Mouse (Mus musculus) heart, embryonic 11.5 days (tissue): ENCODE measurements at regions not wholly inside any gene's neighbourhood (a gene's known extent, or its start where the extent isn't known, plus 50 kb on each side); places are given as distances from the start of the nearest gene placed in this dataset.
"Not testable (repeated sequence)": the region's sequence is repeated elsewhere in the genome, so short reads cannot be mapped to it uniquely, and the experiment has no call there.

Source experiments
- ATAC-seq: fragments of 200-750 bp; cut with Nextera tagmentation; replicated peaks from 2 replicates; pipeline ENCODE4 v1.8.0; 2017; ENCODE audit warnings: moderate library complexity; ENCODE audit not compliant: insufficient number of reproducible peaks, low FRiP score, low TSS enrichment
- H3K27ac ChIP-seq: fragments of 300-500 bp; sonication (generic); 2 replicates; pipeline ENCODE4 v1.5.1; 2014; ENCODE audit warnings: mild to moderate bottlenecking, low read depth, low read length
- H3K27me3 ChIP-seq: fragments of 300-500 bp; sonication (generic); 2 replicates; pipeline ENCODE4 v1.6.1; 2014; ENCODE audit warnings: mild to moderate bottlenecking, low read length, mixed read lengths; ENCODE audit not compliant: control insufficient read depth, insufficient read depth
- H3K36me3 ChIP-seq: fragments of 300-500 bp; sonication (generic); 2 replicates; pipeline ENCODE4 v1.6.1; 2014; ENCODE audit warnings: mild to moderate bottlenecking, low read length, moderate library complexity, mixed read lengths; ENCODE audit not compliant: control insufficient read depth, insufficient read depth
- H3K4me1 ChIP-seq: fragments of 300-500 bp; sonication (generic); 2 replicates; pipeline ENCODE4 v1.6.1; 2014; ENCODE audit warnings: low read length; ENCODE audit not compliant: control insufficient read depth, insufficient read depth
- H3K4me2 ChIP-seq: fragments of 300-500 bp; sonication (generic); 2 replicates; pipeline ENCODE4 v1.6.1; 2014; ENCODE audit warnings: mild to moderate bottlenecking, moderate library complexity
- H3K4me3 ChIP-seq: fragments of 300-500 bp; sonication (generic); 2 replicates; pipeline ENCODE4 v1.5.1; 2014; ENCODE audit warnings: low read depth, low read length
- H3K9ac ChIP-seq: fragments of 300-500 bp; sonication (generic); 2 replicates; pipeline ENCODE4 v1.6.1; 2014; ENCODE audit warnings: mild to moderate bottlenecking, low read depth, low read length, moderate library complexity
- H3K9me3 ChIP-seq: fragments of 300-500 bp; sonication (generic); replicated peaks from 2 replicates; pipeline ENCODE4 v1.6.1; 2016; ENCODE audit warnings: low read length; ENCODE audit not compliant: control insufficient read depth
- WGBS: fragments of 180-500 bp; shearing (Covaris S2); extraction: QIAGEN DNeasy Blood & Tissue Kit; methylation state at CpG from one replicate; pipeline ENCODE4 v1.1.7; 2014; ENCODE audit not compliant: insufficient replicate concordance; 5-methylcytosine and 5-hydroxymethylcytosine counted together

DNA sequence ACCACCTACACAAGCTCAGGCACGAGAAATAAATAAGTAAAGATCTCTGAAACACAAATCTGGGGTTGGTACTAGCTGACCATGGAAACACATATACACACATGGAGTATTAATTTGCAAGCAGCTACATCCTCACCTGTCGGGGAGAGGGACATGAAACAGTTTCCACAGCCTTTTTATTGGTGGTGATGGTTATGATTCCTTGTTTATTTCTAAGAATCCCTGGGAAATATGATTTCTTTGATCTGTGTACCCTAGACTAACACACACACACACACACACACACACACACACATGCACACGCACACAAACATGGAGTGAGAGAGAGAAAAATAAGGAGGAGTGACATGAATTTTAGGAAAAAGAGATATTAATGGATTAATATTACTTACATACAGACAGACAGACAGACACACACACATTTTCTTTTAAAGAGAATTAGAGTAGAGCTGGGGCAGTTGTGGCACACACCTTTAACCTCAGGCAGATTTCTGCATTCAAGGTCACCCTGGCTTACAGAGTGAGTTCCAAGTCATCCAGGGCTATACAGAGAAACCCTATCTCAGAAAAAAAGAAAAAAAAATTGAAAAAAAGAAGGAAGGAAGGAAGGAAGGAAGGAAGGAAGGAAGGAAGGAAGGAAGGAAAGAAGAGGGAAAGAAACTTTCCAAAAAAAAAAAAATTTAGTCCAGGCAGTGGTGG lies 164.2 kb upstream of the Gdi2 start:
- H3K36me3 ChIP-seq, H3K27me3 ChIP-seq, H3K4me1 ChIP-seq, H3K4me3 ChIP-seq, H3K27ac ChIP-seq, H3K9me3 ChIP-seq, H3K4me2 ChIP-seq, H3K9ac ChIP-seq, ATAC-seq: not testable (repeated sequence)
- 45% methylated on average over 3 of the region's 3 CpGs for WGBS

- no peak for ATAC-seq
- Histone ChIP-seq H3K4me3 (no peak overlapping the region), H3K4me1 (no peaks in the 10 kb centered on the region), H3K36me3 (no peaks in the 10 kb centered on the region), H3K27me3 (no peaks in the 10 kb centered on the region), H3K4me2 (no peak overlapping the region), H3K9me3 (no peaks in the 10 kb centered on the region), H3K9ac (no peak overlapping the region), H3K27ac (no peak overlapping the region)
- 91% methylated on average over 7 of the region's 7 CpGs for WGBS
These were observed 163.1 kb upstream of the Gdi2 start for GRCm38 (mm10) chr13:3374796-3375195.

GRCm38 (mm10) chr13:3377801-3378200 lies 160.1 kb upstream of the Gdi2 start:
- not testable (repeated sequence) for H3K9ac ChIP-seq, H3K27me3 ChIP-seq, ATAC-seq, H3K4me3 ChIP-seq, H3K9me3 ChIP-seq, H3K36me3 ChIP-seq, H3K27ac ChIP-seq, H3K4me1 ChIP-seq, H3K4me2 ChIP-seq
- 52% methylated on average over 3 of the region's 3 CpGs for WGBS

- H3K9ac ChIP-seq, H3K4me3 ChIP-seq, ATAC-seq, H3K27me3 ChIP-seq, H3K36me3 ChIP-seq, H3K4me1 ChIP-seq, H3K27ac ChIP-seq, H3K4me2 ChIP-seq, H3K9me3 ChIP-seq: not testable (repeated sequence)
- WGBS = 84% methylated on average over 2 of the region's 2 CpGs
These were observed 132.1 kb upstream of the Gdi2 start for GRCm38 (mm10) chr13:3405783-3406182.

GRCm38 (mm10) chr13:3406236-3407017 lies 131.4 kb upstream of the Gdi2 start:
- H3K27me3 ChIP-seq, H3K4me2 ChIP-seq, H3K27ac ChIP-seq, H3K9me3 ChIP-seq, H3K4me1 ChIP-seq, H3K4me3 ChIP-seq, H3K36me3 ChIP-seq, H3K9ac ChIP-seq: not testable (repeated sequence)
- WGBS = 39% methylated on average over 8 of the region's 8 CpGs
- peak; percentile 55 for ATAC-seq

GRCm38 (mm10) chr13:3410281-3410680 lies 127.6 kb upstream of the Gdi2 start:
- not testable (repeated sequence) for H3K4me2 ChIP-seq, H3K9me3 ChIP-seq, ATAC-seq, H3K4me3 ChIP-seq, H3K9ac ChIP-seq, H3K4me1 ChIP-seq, H3K27me3 ChIP-seq, H3K27ac ChIP-seq, H3K36me3 ChIP-seq
- 56% methylated on average over 3 of the region's 3 CpGs for WGBS

- no peak overlapping the region for H3K27ac ChIP-seq
- no peaks in the 10 kb centered on the region for H3K27me3 ChIP-seq
- no peak overlapping the region for H3K4me3 ChIP-seq
- 75% methylated on average over 1 of the region's 1 CpGs for WGBS
- no peak for ATAC-seq
- H3K9ac ChIP-seq = no peak overlapping the region
- peaks cover 10% of the 10 kb centered on the region for H3K9me3 ChIP-seq
- H3K36me3 ChIP-seq = no peaks in the 10 kb centered on the region
- no peak overlapping the region for H3K4me2 ChIP-seq
- no peaks in the 10 kb centered on the region for H3K4me1 ChIP-seq
These were observed 120.8 kb upstream of the Gdi2 start for GRCm38 (mm10) chr13:3417026-3417425.

DNA sequence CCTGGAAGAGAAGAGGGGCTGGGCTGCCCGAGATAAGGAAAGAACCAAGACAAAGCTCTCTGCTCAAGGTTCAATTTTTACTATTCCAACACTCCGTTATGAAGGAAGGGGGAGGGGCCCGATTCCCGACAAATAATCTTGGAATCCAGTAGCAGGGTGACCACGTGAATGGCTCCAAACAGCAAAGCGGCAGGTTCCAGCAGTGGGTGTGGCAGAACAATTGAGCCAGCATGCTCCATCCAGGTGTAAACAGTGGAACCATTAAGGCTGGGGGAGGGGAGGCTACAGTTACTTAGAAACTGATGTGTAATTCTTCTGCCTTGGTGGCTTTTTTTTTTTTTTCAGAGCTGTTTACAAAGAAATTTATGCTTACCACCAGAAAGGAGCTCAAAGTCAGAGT lies 82.5 kb upstream of the Gdi2 start:
- H3K4me1 ChIP-seq, H3K9me3 ChIP-seq, H3K27ac ChIP-seq, ATAC-seq, H3K4me2 ChIP-seq, H3K4me3 ChIP-seq, H3K27me3 ChIP-seq, H3K36me3 ChIP-seq, H3K9ac ChIP-seq: not testable (repeated sequence)
- WGBS = 82% methylated on average over 6 of the region's 6 CpGs

- no peak for ATAC-seq
- Histone ChIP-seq H3K9ac (no peak overlapping the region), H3K36me3 (0 out of 2 replicates have a peak, but pooled peaks cover 4% of the 10 kb centered on the region), H3K4me2 (no peak overlapping the region), H3K27ac (no peak overlapping the region), H3K4me3 (no peak overlapping the region), H3K9me3 (no peaks in the 10 kb centered on the region), H3K4me1 (no peaks in the 10 kb centered on the region), H3K27me3 (no peaks in the 10 kb centered on the region)
These were observed 61.0 kb upstream of the Gdi2 start for GRCm38 (mm10) chr13:3476884-3477283.
